Mouse (Mus musculus): ENCODE measurements around the gene Cd247.

- TF ChIP-seq CTCF (IDR thresholded peaks at IDR 0.05; ENCODE audit: control insufficient read depth, insufficient read depth, insufficient replicate concordance, low read depth, low read length) (no peak), POLR2A (IDR thresholded peaks at IDR 0.05; ENCODE audit: control insufficient read depth, low read depth, low read length) (no peak)
Observed at GRCm38 (mm10) chr1:165819147-165819546, 30.7 kb downstream of the Cd247 start.
